26 mouse cellular contexts compared by ENCODE assay signal in the genomic region with DNA sequence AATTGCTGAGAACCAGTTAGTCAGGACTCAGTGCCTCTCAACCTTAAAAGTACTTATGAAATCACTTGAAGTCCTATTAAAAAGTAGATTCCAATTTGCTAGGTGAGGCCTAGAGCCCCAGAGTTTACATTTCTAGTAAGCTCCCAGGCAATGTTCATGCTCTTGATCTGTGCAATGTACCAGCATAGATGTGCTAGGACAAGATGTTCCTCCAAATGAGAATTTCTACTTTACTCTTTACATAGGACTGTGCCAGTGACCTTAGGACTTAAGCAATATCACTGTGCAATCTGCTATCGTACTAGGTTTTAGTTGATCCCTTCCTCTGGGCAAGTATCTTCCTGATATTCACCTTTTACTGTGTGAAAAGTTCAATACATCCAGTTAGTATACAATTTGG.
"Had no signal": no experiment of that assay in that cellular context is flagged by ENCODE, and none has a peak within 500 bp of the region (broad histone marks: within the 10 kb centered on the region; RNA-seq: fewer than 3 reads in every experiment).

No protein-coding gene starts in this region.

- H3K36me3 ChIP-seq: heart, embryonic 13.5 days; heart, embryonic 15.5 days; hindbrain, embryonic 13.5 days; hindbrain, embryonic 15.5 days; kidney, embryonic 15.5 days; limb, embryonic 13.5 days; limb, embryonic 15.5 days; liver, embryonic 13.5 days had no signal

- H3K9ac ChIP-seq: heart, embryonic 13.5 days; heart, embryonic 15.5 days; hindbrain, embryonic 13.5 days; hindbrain, embryonic 15.5 days; kidney, embryonic 15.5 days; limb, embryonic 13.5 days; limb, embryonic 15.5 days; liver, embryonic 13.5 days had no signal

- DNase-seq: gastrocnemius, adult 2 months; gastrocnemius, postnatal 10 days; gastrocnemius, postnatal 25 days; heart, adult 2 months; heart, postnatal 14 days; heart, postnatal 36 days; kidney, adult 11 months; kidney, adult 2 months; kidney, adult 9 months; kidney, postnatal 10 days; kidney, postnatal 25 days; kidney, postnatal 4 days; left cerebral cortex, postnatal 4 days; liver, embryonic 13.5 days had no signal

- H3K27ac ChIP-seq: gastrocnemius, adult 2 months; heart, adult 2 months; heart, embryonic 13.5 days; heart, embryonic 15.5 days; hindbrain, embryonic 13.5 days; hindbrain, embryonic 15.5 days; hindbrain, postnatal 0 days; kidney, embryonic 15.5 days; layer of hippocampus, adult 2 months; left cerebral cortex, adult 2 months; limb, embryonic 13.5 days; limb, embryonic 15.5 days; liver, embryonic 13.5 days had no signal

- H3K27me3 ChIP-seq: heart, embryonic 15.5 days; hindbrain, embryonic 13.5 days; hindbrain, embryonic 15.5 days; kidney, embryonic 15.5 days; limb, embryonic 13.5 days; limb, embryonic 15.5 days; liver, embryonic 13.5 days had no signal

- H3K9me3 ChIP-seq: heart, embryonic 15.5 days; hindbrain, embryonic 13.5 days; hindbrain, embryonic 15.5 days; kidney, embryonic 15.5 days; limb, embryonic 13.5 days; limb, embryonic 15.5 days; liver, embryonic 13.5 days had no signal

- H3K4me3 ChIP-seq: gastrocnemius, adult 2 months; heart, adult 2 months; heart, embryonic 13.5 days; heart, embryonic 15.5 days; hindbrain, embryonic 13.5 days; hindbrain, embryonic 15.5 days; kidney, embryonic 15.5 days; layer of hippocampus, adult 2 months; left cerebral cortex, adult 2 months; limb, embryonic 13.5 days; limb, embryonic 15.5 days; liver, embryonic 13.5 days had no signal

- ATAC-seq: hindbrain, postnatal 0 days; intestine, embryonic 16.5 days had no signal

- H3K4me1 ChIP-seq: heart, embryonic 13.5 days; hindbrain, embryonic 13.5 days; hindbrain, embryonic 15.5 days; limb, embryonic 13.5 days; limb, embryonic 15.5 days; liver, embryonic 13.5 days had no signal

- H3K4me2 ChIP-seq: heart, embryonic 11.5 days; heart, embryonic 13.5 days; heart, embryonic 15.5 days; hindbrain, embryonic 13.5 days; hindbrain, embryonic 15.5 days; kidney, embryonic 15.5 days; limb, embryonic 13.5 days; limb, embryonic 15.5 days; liver, embryonic 13.5 days had no signal
